Mouse (Mus musculus) neural tube, embryonic 12.5 days (tissue): ENCODE data around the gene Fastkd3. TPM values are rescaled to one million over a fixed set of nuclear protein-coding genes. Genes with fewer than 3 reads are reported as not detected.
"Not testable (repeated sequence)": the region's sequence is repeated elsewhere in the genome, so short reads cannot be mapped to it uniquely, and the experiment has no call there.

Experiments used
- ATAC-seq: fragments of 200-750 bp; cut with Nextera tagmentation; 2 replicates; pipeline ENCODE4 v1.8.0; 2017; ENCODE audit warnings: low read depth, mild to moderate bottlenecking, moderate TSS enrichment, moderate library complexity; ENCODE audit not compliant: low FRiP score
- H3K27ac ChIP-seq: fragments of 300-500 bp; sonication (generic); 2 replicates; pipeline ENCODE4 v1.5.1; 2016
- H3K27me3 ChIP-seq: fragments of 300-500 bp; sonication (generic); replicated peaks from 2 replicates; pipeline ENCODE4 v1.6.1; 2016; ENCODE audit warnings: mild to moderate bottlenecking
- H3K36me3 ChIP-seq: fragments of 300-500 bp; sonication (generic); 2 replicates; pipeline ENCODE4 v1.6.1; 2016; ENCODE audit warnings: mild to moderate bottlenecking
- H3K4me1 ChIP-seq: fragments of 300-500 bp; sonication (generic); 2 replicates; pipeline ENCODE4 v1.6.1; 2016
- H3K4me2 ChIP-seq: fragments of 300-500 bp; sonication (generic); replicated peaks from 2 replicates; pipeline ENCODE4 v1.6.1; 2016; ENCODE audit warnings: mild to moderate bottlenecking
- H3K4me3 ChIP-seq: fragments of 300-500 bp; sonication (generic); 2 replicates; pipeline ENCODE4 v1.5.1; 2016
- H3K9ac ChIP-seq: fragments of 300-500 bp; sonication (generic); 2 replicates; pipeline ENCODE4 v1.6.1; 2016; ENCODE audit warnings: mild to moderate bottlenecking
- H3K9me3 ChIP-seq: fragments of 300-500 bp; sonication (generic); 2 replicates; pipeline ENCODE4 v1.6.1; 2016; ENCODE audit warnings: mild to moderate bottlenecking
- WGBS: fragments of 180-500 bp; shearing (Covaris S2); methylation state at CpG from one replicate; pipeline ENCODE4 v1.1.7; 2016; 5-methylcytosine and 5-hydroxymethylcytosine counted together
- polyA plus RNA-seq: library from polyadenylated mRNA; unstranded; fragments of >200 nt; fragmentation: Nextera tagmentation; extraction: Ambion mirVana; gene quantifications from 2 replicates; pipeline ENCODE4 v1.2.1, GENCODE M21; 2016

Gene Fastkd3
- 27.5 and 29.2 TPM in 2 replicates for polyA plus RNA-seq

- WGBS = 1% methylated on average over 81 of the region's 81 CpGs
- Histone ChIP-seq H3K27me3 (no peaks in the 10 kb centered on the region), H3K27ac (no peak within 1 kb of the TSS), H3K9ac (peak within 1 kb of the TSS; percentile 70), H3K4me3 (peak within 1 kb of the TSS; percentile 70), H3K36me3 (peaks cover 37% of the 10 kb centered on the region), H3K9me3 (no peaks in the 10 kb centered on the region), H3K4me2 (peak within 1 kb of the TSS; percentile 89), H3K4me1 (peaks cover 10% of the 10 kb centered on the region)
- ATAC-seq = peak; percentile 99
These were observed at the start of gene Fastkd3, which contains the start of gene Mtrr for GRCm38 (mm10) chr13:68581747-68582516. Fastkd3 (plus strand) TSS chr13:68582234. Mtrr (minus strand) TSS chr13:68582149.

GRCm38 (mm10) chr13:68553391-68553790 lies 28.6 kb upstream of the Fastkd3 start:
- 25% methylated on average over 6 of the region's 6 CpGs for WGBS
- not testable (repeated sequence) for H3K4me3 ChIP-seq

GRCm38 (mm10) chr13:68568110-68568509 lies 13.9 kb upstream of the Fastkd3 start:
- H3K9me3 ChIP-seq = no peaks in the 10 kb centered on the region
- H3K4me1 ChIP-seq = no peaks in the 10 kb centered on the region
- no peak overlapping the region for H3K27ac ChIP-seq
- H3K9ac ChIP-seq = no peak overlapping the region
- H3K4me3 ChIP-seq = no peak overlapping the region
- WGBS = 94% methylated on average over 9 of the region's 9 CpGs
- no peak for ATAC-seq
- no peaks in the 10 kb centered on the region for H3K27me3 ChIP-seq
- H3K36me3 ChIP-seq = peaks cover 63% of the 10 kb centered on the region
- H3K4me2 ChIP-seq = no peak overlapping the region

More at GRCm38 (mm10) chr13:68553391-68553790, 28.6 kb upstream of the Fastkd3 start:
- H3K9me3 ChIP-seq, H3K4me1 ChIP-seq, H3K27me3 ChIP-seq, H3K27ac ChIP-seq, H3K36me3 ChIP-seq, H3K9ac ChIP-seq, ATAC-seq, H3K4me2 ChIP-seq: not testable (repeated sequence)

GRCm38 (mm10) chr13:68568548-68568947 lies 13.5 kb upstream of the Fastkd3 start:
- Histone ChIP-seq H3K9me3 (no peaks in the 10 kb centered on the region), H3K9ac (no peak overlapping the region), H3K36me3 (peaks cover 58% of the 10 kb centered on the region), H3K4me1 (peaks cover 4% of the 10 kb centered on the region; the same call in 1 of the 2 replicates), H3K27me3 (no peaks in the 10 kb centered on the region), H3K27ac (no peak overlapping the region), H3K4me2 (no peak overlapping the region), H3K4me3 (no peak overlapping the region)
- 90% methylated on average over 11 of the region's 11 CpGs for WGBS
- no peak for ATAC-seq

- H3K9ac ChIP-seq = no peak overlapping the region
- peak; percentile 53 for ATAC-seq
- H3K36me3 ChIP-seq = peaks cover 52% of the 10 kb centered on the region
- no peak overlapping the region for H3K27ac ChIP-seq
- no peaks in the 10 kb centered on the region for H3K27me3 ChIP-seq
- no peaks in the 10 kb centered on the region for H3K9me3 ChIP-seq
- peaks cover 6% of the 10 kb centered on the region; the same call in 1 of the 2 replicates for H3K4me1 ChIP-seq
- no peak overlapping the region for H3K4me2 ChIP-seq
- 76% methylated on average over 17 of the region's 17 CpGs for WGBS
- no peak overlapping the region for H3K4me3 ChIP-seq
These were observed 12.3 kb upstream of the Fastkd3 start for GRCm38 (mm10) chr13:68569589-68570336.

GRCm38 (mm10) chr13:68572247-68572646 lies 9.8 kb upstream of the Fastkd3 start:
- Histone ChIP-seq H3K9me3 (no peaks in the 10 kb centered on the region), H3K9ac (no peak overlapping the region), H3K27ac (no peak overlapping the region), H3K4me1 (peaks cover 6% of the 10 kb centered on the region; the same call in 1 of the 2 replicates), H3K4me2 (no peak overlapping the region), H3K36me3 (peaks cover 55% of the 10 kb centered on the region), H3K27me3 (no peaks in the 10 kb centered on the region), H3K4me3 (no peak overlapping the region)
- 91% methylated on average over 19 of the region's 19 CpGs for WGBS
- no peak for ATAC-seq

GRCm38 (mm10) chr13:68572966-68573913 lies 8.8 kb upstream of the Fastkd3 start:
- peaks cover 52% of the 10 kb centered on the region for H3K36me3 ChIP-seq
- no peak overlapping the region for H3K9ac ChIP-seq
- peaks cover 6% of the 10 kb centered on the region; the same call in 1 of the 2 replicates for H3K4me1 ChIP-seq
- ATAC-seq = no peak
- no peak overlapping the region for H3K4me2 ChIP-seq
- H3K27me3 ChIP-seq = no peaks in the 10 kb centered on the region
- 47% methylated on average over 10 of the region's 10 CpGs for WGBS
- no peak overlapping the region for H3K27ac ChIP-seq
- no peaks in the 10 kb centered on the region for H3K9me3 ChIP-seq
- no peak overlapping the region for H3K4me3 ChIP-seq

GRCm38 (mm10) chr13:68574398-68574797 lies 7.6 kb upstream of the Fastkd3 start:
- 78% methylated on average over 4 of the region's 4 CpGs for WGBS
- no peak overlapping the region for H3K27ac ChIP-seq
- no peak for ATAC-seq
- no peak overlapping the region for H3K4me3 ChIP-seq
- no peaks in the 10 kb centered on the region for H3K27me3 ChIP-seq
- H3K36me3 ChIP-seq = peaks cover 52% of the 10 kb centered on the region
- no peak overlapping the region for H3K9ac ChIP-seq
- peaks cover 6% of the 10 kb centered on the region; the same call in 1 of the 2 replicates for H3K4me1 ChIP-seq
- no peaks in the 10 kb centered on the region for H3K9me3 ChIP-seq
- no peak overlapping the region for H3K4me2 ChIP-seq

GRCm38 (mm10) chr13:68577945-68578344 lies 4.1 kb upstream of the Fastkd3 start:
- Histone ChIP-seq H3K36me3 (peaks cover 33% of the 10 kb centered on the region), H3K9me3 (no peaks in the 10 kb centered on the region), H3K4me2 (no peak overlapping the region), H3K4me1 (peaks cover 14% of the 10 kb centered on the region), H3K4me3 (no peak overlapping the region), H3K27me3 (no peaks in the 10 kb centered on the region), H3K9ac (no peak overlapping the region), H3K27ac (no peak overlapping the region)
- ATAC-seq = no peak
- 95% methylated on average over 7 of the region's 7 CpGs for WGBS

GRCm38 (mm10) chr13:68581086-68581740 lies 821 bp upstream of the Fastkd3 start:
- H3K36me3 ChIP-seq = peaks cover 42% of the 10 kb centered on the region
- ATAC-seq = no peak; the same call in 1 of the 2 replicates
- H3K4me2 ChIP-seq = peak overlapping the region; percentile 89
- H3K9ac ChIP-seq = peak overlapping the region; percentile 70
- no peaks in the 10 kb centered on the region for H3K27me3 ChIP-seq
- no peak overlapping the region for H3K27ac ChIP-seq
- H3K9me3 ChIP-seq = no peaks in the 10 kb centered on the region
- peak overlapping the region; percentile 70 for H3K4me3 ChIP-seq
- 29% methylated on average over 14 of the region's 14 CpGs for WGBS
- H3K4me1 ChIP-seq = peaks cover 10% of the 10 kb centered on the region

GRCm38 (mm10) chr13:68582517-68582780 lies 415 bp downstream of the Fastkd3 start:
- Histone ChIP-seq H3K4me3 (peak overlapping the region; percentile 70), H3K4me2 (peak overlapping the region; percentile 89), H3K27ac (no peak overlapping the region), H3K4me1 (peaks cover 10% of the 10 kb centered on the region), H3K9me3 (no peaks in the 10 kb centered on the region), H3K27me3 (no peaks in the 10 kb centered on the region), H3K36me3 (peaks cover 37% of the 10 kb centered on the region), H3K9ac (peak overlapping the region; percentile 70)
- ATAC-seq = peak; percentile 19; the same call in 1 of the 2 replicates
- under 1% methylated on average over 11 of the region's 11 CpGs for WGBS
